Mouse (Mus musculus) small intestine, adult 2 months (tissue): ENCODE results near the gene Ccdc136.

Experiments
- CTCF ChIP-seq: fragments of 200-500 bp; IDR thresholded peaks from 2 replicates; pipeline ENCODE4 v1.5.1; 2012; ENCODE audit warnings: low read depth, mild to moderate bottlenecking, control low read depth, inconsistent platforms, low read length, moderate library complexity, mixed read lengths; ENCODE audit not compliant: insufficient replicate concordance, insufficient read length; ENCODE audit errors: extremely low read depth
- POLR2A ChIP-seq: fragments of 200-500 bp; IDR thresholded peaks from 2 replicates; pipeline ENCODE4 v1.6.1; 2012; ENCODE audit warnings: low read depth, mild to moderate bottlenecking, control low read depth, inconsistent platforms, low read length, moderate library complexity

GRCm38 (mm10) chr6:29431473-29431872 is 35.4 kb downstream of the Ccdc136 start:
- TF ChIP-seq POLR2A (no peak), CTCF (no peak)
